Mouse (Mus musculus): ENCODE results near the gene Gdpgp1. TPM values are rescaled to one million over a fixed set of nuclear protein-coding genes. Genes with fewer than 3 reads are reported as not detected.
A peak's percentile ranks its signal among the peaks of the same experiment; 100 is the strongest.

Gdpgp1 gene
- polyA plus RNA-seq, 1 experiment from 2014 or later, result 5.3 TPM

GRCm38 (mm10) chr7:80197941-80198778 lies 34.5 kb upstream of the Gdpgp1 start:
- Histone ChIP-seq H3K4me2 (replicated peaks; ENCODE audit: low read depth, low read length) (peak overlapping the region; percentile 85), H3K9me3 (ENCODE audit: control insufficient read depth, low read length) (no peaks in the 10 kb centered on the region), H3K36me3 (ENCODE audit: control insufficient read depth, insufficient read depth, low read length) (0 out of 2 replicates have a peak, but pooled peaks cover 3% of the 10 kb centered on the region), H3K4me1 (ENCODE audit: control insufficient read depth, insufficient read depth, low read length) (peaks cover 35% of the 10 kb centered on the region), H3K27ac (ENCODE audit: low read depth, low read length) (peak overlapping the region; percentile 95), H3K9ac (ENCODE audit: low read depth, low read length) (peak overlapping the region; percentile 76), H3K27me3 (ENCODE audit: control insufficient read depth, insufficient read depth, low read length) (no peaks in the 10 kb centered on the region), H3K4me3 (ENCODE audit: low read length) (peak overlapping the region; percentile 76)
- under 1% methylated on average over 69 of the region's 74 CpGs for WGBS
- peak; percentile 94 for ATAC-seq (ENCODE audit: low FRiP score, low TSS enrichment)

GRCm38 (mm10) chr7:80198863-80199262 lies 33.8 kb upstream of the Gdpgp1 start:
- Histone ChIP-seq H3K27me3 (ENCODE audit: control insufficient read depth, insufficient read depth, low read length) (no peaks in the 10 kb centered on the region), H3K4me1 (ENCODE audit: control insufficient read depth, insufficient read depth, low read length) (peaks cover 42% of the 10 kb centered on the region), H3K9ac (ENCODE audit: low read depth, low read length) (peak overlapping the region; percentile 76), H3K4me3 (ENCODE audit: low read length) (peak overlapping the region; percentile 76), H3K4me2 (replicated peaks; ENCODE audit: low read depth, low read length) (peak overlapping the region; percentile 85), H3K27ac (ENCODE audit: low read depth, low read length) (peak overlapping the region; percentile 95), H3K9me3 (ENCODE audit: control insufficient read depth, low read length) (no peaks in the 10 kb centered on the region), H3K36me3 (ENCODE audit: control insufficient read depth, insufficient read depth, low read length) (0 out of 2 replicates have a peak, but pooled peaks cover 3% of the 10 kb centered on the region)
- ATAC-seq (ENCODE audit: low FRiP score, low TSS enrichment), result no peak
- under 1% methylated on average over 11 of the region's 11 CpGs for WGBS

GRCm38 (mm10) chr7:80199286-80199685 lies 33.4 kb upstream of the Gdpgp1 start:
- Histone ChIP-seq H3K36me3 (ENCODE audit: control insufficient read depth, insufficient read depth, low read length) (0 out of 2 replicates have a peak, but pooled peaks cover 3% of the 10 kb centered on the region), H3K4me1 (ENCODE audit: control insufficient read depth, insufficient read depth, low read length) (peaks cover 46% of the 10 kb centered on the region), H3K9me3 (ENCODE audit: control insufficient read depth, low read length) (no peaks in the 10 kb centered on the region), H3K4me2 (replicated peaks; ENCODE audit: low read depth, low read length) (peak overlapping the region; percentile 85), H3K9ac (ENCODE audit: low read depth, low read length) (peak overlapping the region; percentile 76), H3K4me3 (ENCODE audit: low read length) (peak overlapping the region; percentile 76), H3K27me3 (ENCODE audit: control insufficient read depth, insufficient read depth, low read length) (no peaks in the 10 kb centered on the region), H3K27ac (ENCODE audit: low read depth, low read length) (peak overlapping the region; percentile 95; the same call in 1 of the 2 replicates)
- no peak for ATAC-seq (ENCODE audit: low FRiP score, low TSS enrichment)
- WGBS, result 24% methylated on average over 6 of the region's 6 CpGs

- H3K27me3 ChIP-seq (ENCODE audit: control insufficient read depth, insufficient read depth, low read length), result no peaks in the 10 kb centered on the region
These were observed 32.6 kb upstream of the Gdpgp1 start for GRCm38 (mm10) chr7:80199851-80200587.

GRCm38 (mm10) chr7:80200588-80200945 lies 32.1 kb upstream of the Gdpgp1 start:
- no peak overlapping the region for H3K27ac ChIP-seq (ENCODE audit: low read depth, low read length)
- no peak overlapping the region for H3K4me2 ChIP-seq (replicated peaks; ENCODE audit: low read depth, low read length)
- 0 out of 2 replicates have a peak, but pooled peaks cover 3% of the 10 kb centered on the region for H3K36me3 ChIP-seq (ENCODE audit: control insufficient read depth, insufficient read depth, low read length)
- no peaks in the 10 kb centered on the region for H3K9me3 ChIP-seq (ENCODE audit: control insufficient read depth, low read length)
- H3K4me1 ChIP-seq (ENCODE audit: control insufficient read depth, insufficient read depth, low read length), result peaks cover 50% of the 10 kb centered on the region
- no peak overlapping the region for H3K9ac ChIP-seq (ENCODE audit: low read depth, low read length)
- no peak overlapping the region for H3K4me3 ChIP-seq (ENCODE audit: low read length)
- WGBS, result 39% methylated on average over 6 of the region's 6 CpGs
- no peak for ATAC-seq (ENCODE audit: low FRiP score, low TSS enrichment)
- no peaks in the 10 kb centered on the region for H3K27me3 ChIP-seq (ENCODE audit: control insufficient read depth, insufficient read depth, low read length)

More at GRCm38 (mm10) chr7:80199851-80200587, 32.6 kb upstream of the Gdpgp1 start:
- Histone ChIP-seq H3K4me2 (replicated peaks; ENCODE audit: low read depth, low read length) (peak overlapping the region; percentile 85; the same call in 1 of the 2 replicates), H3K4me3 (ENCODE audit: low read length) (0 out of 2 replicates have a peak overlapping the region, but pooled peaks have one; percentile 76), H3K9ac (ENCODE audit: low read depth, low read length) (no peak overlapping the region), H3K36me3 (ENCODE audit: control insufficient read depth, insufficient read depth, low read length) (0 out of 2 replicates have a peak, but pooled peaks cover 3% of the 10 kb centered on the region), H3K27ac (ENCODE audit: low read depth, low read length) (no peak overlapping the region), H3K9me3 (ENCODE audit: control insufficient read depth, low read length) (no peaks in the 10 kb centered on the region), H3K4me1 (ENCODE audit: control insufficient read depth, insufficient read depth, low read length) (peaks cover 47% of the 10 kb centered on the region)
- whole genome bisulfite sequencing, result 43% methylated on average over 11 of the region's 11 CpGs
- ATAC-seq (ENCODE audit: low FRiP score, low TSS enrichment), result no peak

- no peak overlapping the region for H3K4me2 ChIP-seq (replicated peaks; ENCODE audit: low read depth, low read length)
- no peaks in the 10 kb centered on the region for H3K9me3 ChIP-seq (ENCODE audit: control insufficient read depth, low read length)
- H3K27me3 ChIP-seq (ENCODE audit: control insufficient read depth, insufficient read depth, low read length), result no peaks in the 10 kb centered on the region
- 63% methylated on average over 5 of the region's 5 CpGs for WGBS
- H3K4me1 ChIP-seq (ENCODE audit: control insufficient read depth, insufficient read depth, low read length), result peaks cover 51% of the 10 kb centered on the region
- no peak for ATAC-seq (ENCODE audit: low FRiP score, low TSS enrichment)
- H3K4me3 ChIP-seq (ENCODE audit: low read length), result no peak overlapping the region
- no peak overlapping the region for H3K27ac ChIP-seq (ENCODE audit: low read depth, low read length)
- H3K36me3 ChIP-seq (ENCODE audit: control insufficient read depth, insufficient read depth, low read length), result 0 out of 2 replicates have a peak, but pooled peaks cover 3% of the 10 kb centered on the region
- no peak overlapping the region for H3K9ac ChIP-seq (ENCODE audit: low read depth, low read length)
These were observed 31.6 kb upstream of the Gdpgp1 start for GRCm38 (mm10) chr7:80200963-80201539.

GRCm38 (mm10) chr7:80201888-80202540 lies 30.7 kb upstream of the Gdpgp1 start:
- ATAC-seq (ENCODE audit: low FRiP score, low TSS enrichment), result no peak
- no peak overlapping the region for H3K4me3 ChIP-seq (ENCODE audit: low read length)
- 0 out of 2 replicates have a peak, but pooled peaks cover 3% of the 10 kb centered on the region for H3K36me3 ChIP-seq (ENCODE audit: control insufficient read depth, insufficient read depth, low read length)
- no peak overlapping the region for H3K27ac ChIP-seq (ENCODE audit: low read depth, low read length)
- no peak overlapping the region for H3K9ac ChIP-seq (ENCODE audit: low read depth, low read length)
- peaks cover 52% of the 10 kb centered on the region for H3K4me1 ChIP-seq (ENCODE audit: control insufficient read depth, insufficient read depth, low read length)
- 87% methylated on average over 15 of the region's 15 CpGs for WGBS
- H3K27me3 ChIP-seq (ENCODE audit: control insufficient read depth, insufficient read depth, low read length), result no peaks in the 10 kb centered on the region
- H3K9me3 ChIP-seq (ENCODE audit: control insufficient read depth, low read length), result no peaks in the 10 kb centered on the region
- H3K4me2 ChIP-seq (replicated peaks; ENCODE audit: low read depth, low read length), result no peak overlapping the region

GRCm38 (mm10) chr7:80202961-80203360 lies 29.7 kb upstream of the Gdpgp1 start:
- Histone ChIP-seq H3K36me3 (ENCODE audit: control insufficient read depth, insufficient read depth, low read length) (0 out of 2 replicates have a peak, but pooled peaks cover 3% of the 10 kb centered on the region), H3K9ac (ENCODE audit: low read depth, low read length) (no peak overlapping the region), H3K27me3 (ENCODE audit: control insufficient read depth, insufficient read depth, low read length) (no peaks in the 10 kb centered on the region), H3K9me3 (ENCODE audit: control insufficient read depth, low read length) (no peaks in the 10 kb centered on the region), H3K4me3 (ENCODE audit: low read length) (no peak overlapping the region), H3K4me2 (replicated peaks; ENCODE audit: low read depth, low read length) (no peak overlapping the region), H3K27ac (ENCODE audit: low read depth, low read length) (no peak overlapping the region), H3K4me1 (ENCODE audit: control insufficient read depth, insufficient read depth, low read length) (peaks cover 54% of the 10 kb centered on the region)
- ATAC-seq (ENCODE audit: low FRiP score, low TSS enrichment), result no peak
- 82% methylated on average over 5 of the region's 5 CpGs for WGBS

All from kidney, embryonic 14.5 days (tissue).